Mouse (Mus musculus) thymus, postnatal 0 days (tissue): ENCODE data around the gene Dbx1. TPM values are rescaled to one million over a fixed set of nuclear protein-coding genes. Genes with fewer than 3 reads are reported as not detected.

Source experiments
- DNase-seq: peaks from one replicate; pipeline ENCODE4 v3.0.0-alpha.2; 2015; ENCODE audit warnings: low spot score
- polyA plus RNA-seq: library from polyadenylated mRNA; unstranded; fragments of >200 nt; fragmentation: Nextera tagmentation; extraction: Ambion mirVana; gene quantifications from 2 replicates; pipeline ENCODE4 v1.2.1, GENCODE M21; 2015

The Dbx1 gene
- 0.05 TPM in 1 of 2 replicates, not detected in the other for polyA plus RNA-seq

GRCm38 (mm10) chr7:49636491-49637115 is at the start of gene Dbx1:
Gene Dbx1 (minus strand): TSS chr7:49636849.
- DNase-seq, result no peak

- DNase-seq, result no peak
Measured at GRCm38 (mm10) chr7:49678826-49679377, 42.3 kb upstream of the Dbx1 start.

- no peak for DNase-seq
Measured at GRCm38 (mm10) chr7:49678100-49678825, 41.6 kb upstream of the Dbx1 start.

GRCm38 (mm10) chr7:49677166-49677565 is 40.5 kb upstream of the Dbx1 start:
- DNase-seq, result no peak

- no peak for DNase-seq
Measured at GRCm38 (mm10) chr7:49676627-49677026, 40.0 kb upstream of the Dbx1 start.

- DNase-seq, result no peak
Measured at GRCm38 (mm10) chr7:49668260-49668857, 31.7 kb upstream of the Dbx1 start.

GRCm38 (mm10) chr7:49663575-49663974 is 26.9 kb upstream of the Dbx1 start:
- DNase-seq, result no peak

- DNase-seq, result no peak
Measured at GRCm38 (mm10) chr7:49662492-49663026, 25.9 kb upstream of the Dbx1 start.

- no peak for DNase-seq
Measured at GRCm38 (mm10) chr7:49661811-49662491, 25.3 kb upstream of the Dbx1 start.

GRCm38 (mm10) chr7:49640709-49641305 is 4.2 kb upstream of the Dbx1 start:
- no peak for DNase-seq

- DNase-seq, result no peak
Measured at GRCm38 (mm10) chr7:49639864-49640708, 3.4 kb upstream of the Dbx1 start.

GRCm38 (mm10) chr7:49638941-49639776 is 2.5 kb upstream of the Dbx1 start:
- no peak for DNase-seq

- DNase-seq, result no peak
Measured at GRCm38 (mm10) chr7:49637851-49638663, 1.4 kb upstream of the Dbx1 start.

- DNase-seq, result no peak
Measured at GRCm38 (mm10) chr7:49637281-49637680, 632 bp upstream of the Dbx1 start.

GRCm38 (mm10) chr7:49635971-49636370 is 678 bp downstream of the Dbx1 start:
- no peak for DNase-seq

GRCm38 (mm10) chr7:49635074-49635621 is 1.5 kb downstream of the Dbx1 start:
- no peak for DNase-seq

GRCm38 (mm10) chr7:49634291-49635073 is 2.2 kb downstream of the Dbx1 start:
- DNase-seq, result no peak
